Mouse (Mus musculus): ENCODE data around the gene Ccne1. TPM values are rescaled to one million over a fixed set of nuclear protein-coding genes. Genes with fewer than 3 reads are reported as not detected.

Gene Ccne1
- total and polyA plus RNA-seq, 3 experiments = 53.1 to 321 (median 78.0) TPM

DNA sequence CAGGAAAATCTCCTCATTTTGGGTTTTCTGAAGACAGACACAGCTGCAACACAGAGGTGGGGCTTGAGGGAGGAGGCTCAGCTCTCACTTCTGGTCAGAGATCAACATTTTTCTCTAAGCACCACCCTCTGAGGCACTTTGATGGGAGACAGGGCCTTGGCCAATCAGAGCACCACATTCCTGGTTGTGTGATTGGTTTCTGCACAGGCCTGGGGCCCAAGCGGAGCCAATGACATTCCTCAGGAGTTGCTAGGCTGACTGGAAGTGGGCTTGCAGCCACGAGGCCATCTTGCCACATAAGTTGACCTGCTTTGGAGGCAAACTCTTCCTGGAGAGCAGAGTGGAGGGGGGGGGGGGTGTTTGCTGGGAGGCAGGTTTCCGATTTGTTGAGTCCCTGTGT lies 4.7 kb upstream of the Ccne1 start:
- Histone ChIP-seq H3K9me3 (replicated peaks; ENCODE audit: insufficient read depth, low read length) (no peaks in the 10 kb centered on the region), H3K4me1 (ENCODE audit: control insufficient read depth in 1 of 2, insufficient read depth in 2 of 2, low read length in 2 of 2) (peaks cover 0 to 5% of the 10 kb centered on the region in 2 experiments; a peak in 2 of 4 replicates), H3K36me3 (ENCODE audit: control insufficient read depth in 1 of 2, insufficient read depth in 2 of 2, low read length in 2 of 2) (no peaks in the 10 kb centered on the region), H3K9ac (ENCODE audit: control insufficient read depth, low read depth, low read length, poor library complexity, severe bottlenecking) (no peak overlapping the region), H3K4me3 (ENCODE audit: control insufficient read depth in 1 of 2, insufficient read depth in 1 of 2, low read depth in 2 of 2, low read length in 2 of 2) (no peak overlapping the region), H3K27ac (ENCODE audit: control insufficient read depth, low read depth, low read length) (no peak overlapping the region), H3K79me2 (ENCODE audit: control insufficient read depth, insufficient read depth, low read length, poor library complexity) (peaks cover 3% of the 10 kb centered on the region), H3K27me3 (ENCODE audit: control insufficient read depth in 1 of 2, insufficient read depth in 2 of 2, low read length in 2 of 2) (peaks cover 0 to 4% of the 10 kb centered on the region in 2 experiments; a peak in 1 of 4 replicates)
- peak; percentile 43 for DNase-seq (ENCODE audit: low read depth, low spot score)
- no peak for TF ChIP-seq CTCF (IDR thresholded peaks at IDR 0.05 in 2 of 3, conservative IDR thresholded peaks at IDR 0.05 in 1 of 3; ENCODE audit: control insufficient read depth in 1 of 3, insufficient read depth in 1 of 3, low read depth in 2 of 3, low read length in 3 of 3, poor library complexity in 1 of 3, severe bottlenecking in 1 of 3)
- TF ChIP-seq USF2 (IDR thresholded peaks at IDR 0.05; ENCODE audit: borderline replicate concordance in 1 of 2, insufficient read depth in 1 of 2, low read depth in 1 of 2, low read length in 2 of 2) = no peak
- TF ChIP-seq HCFC1 (IDR thresholded peaks at IDR 0.05; ENCODE audit: low read depth, low read length) = no peak
- TF ChIP-seq TCF12 (IDR thresholded peaks at IDR 0.05; ENCODE audit: low read depth, low read length) = no peak
- TF ChIP-seq TAL1 (IDR thresholded peaks at IDR 0.05; ENCODE audit: low read length) = no peak
- no peak for TF ChIP-seq MXI1 (IDR thresholded peaks at IDR 0.05; ENCODE audit: low read depth, low read length)
- no peak for TF ChIP-seq SMC3 (IDR thresholded peaks at IDR 0.05; ENCODE audit: low read depth, low read length)
- TF ChIP-seq KAT2A (conservative IDR thresholded peaks at IDR 0.05; ENCODE audit: low read depth, low read length) = no peak
- no peak for TF ChIP-seq E2F4 (IDR thresholded peaks at IDR 0.05; ENCODE audit: borderline replicate concordance, low read depth, low read length)
- no peak for TF ChIP-seq ZNF384 (IDR thresholded peaks at IDR 0.05; ENCODE audit: low read depth, low read length)
- TF ChIP-seq POLR2A (IDR thresholded peaks at IDR 0.05; ENCODE audit: control insufficient read depth in 1 of 2, insufficient read depth in 1 of 2, low read depth in 1 of 2, low read length in 2 of 2, poor library complexity in 1 of 2) = no peak
- TF ChIP-seq MAZ (IDR thresholded peaks at IDR 0.05; ENCODE audit: low read depth, low read length) = no peak
- TF ChIP-seq MAFK (IDR thresholded peaks at IDR 0.05; ENCODE audit: borderline replicate concordance, low read depth, low read length) = no peak
- no peak for TF ChIP-seq CHD1 (IDR thresholded peaks at IDR 0.05; ENCODE audit: low read depth, low read length)
- TF ChIP-seq SIN3A (IDR thresholded peaks at IDR 0.05; ENCODE audit: low read length) = no peak
- no peak for TF ChIP-seq ETS1 (IDR thresholded peaks at IDR 0.05; ENCODE audit: low read depth, low read length)
- TF ChIP-seq RCOR1 (IDR thresholded peaks at IDR 0.05; ENCODE audit: low read depth, low read length) = no peak

- Histone ChIP-seq H3K27ac (ENCODE audit: control insufficient read depth, low read depth, low read length) (peak overlapping the region; percentile 66), H3K36me3 (ENCODE audit: control insufficient read depth in 1 of 2, insufficient read depth in 2 of 2, low read length in 2 of 2) (peaks cover 0 to 23% of the 10 kb centered on the region in 2 experiments; a peak in 2 of 4 replicates), H3K9me3 (replicated peaks; ENCODE audit: insufficient read depth, low read length) (no peaks in the 10 kb centered on the region), H3K27me3 (ENCODE audit: control insufficient read depth in 1 of 2, insufficient read depth in 2 of 2, low read length in 2 of 2) (no peaks in the 10 kb centered on the region; a peak in 1 of 4 replicates), H3K4me1 (ENCODE audit: control insufficient read depth in 1 of 2, insufficient read depth in 2 of 2, low read length in 2 of 2) (peaks cover 4 to 20% of the 10 kb centered on the region in 2 experiments; a peak in 3 of 4 replicates), H3K79me2 (ENCODE audit: control insufficient read depth, insufficient read depth, low read length, poor library complexity) (peaks cover 12% of the 10 kb centered on the region), H3K9ac (ENCODE audit: control insufficient read depth, low read depth, low read length, poor library complexity, severe bottlenecking) (peak overlapping the region; percentile 92), H3K4me3 (ENCODE audit: control insufficient read depth in 1 of 2, insufficient read depth in 1 of 2, low read depth in 2 of 2, low read length in 2 of 2) (peak overlapping the region; percentile 75 to 87)
- DNase-seq (ENCODE audit: low read depth, low spot score) = peak; percentile 61
- TF ChIP-seq POLR2A (IDR thresholded peaks at IDR 0.05; ENCODE audit: control insufficient read depth in 1 of 2, insufficient read depth in 1 of 2, low read depth in 1 of 2, low read length in 2 of 2, poor library complexity in 1 of 2) = no peak
- TF ChIP-seq ZNF384 (IDR thresholded peaks at IDR 0.05; ENCODE audit: low read depth, low read length) = no peak
- 0 out of 2 replicates have a peak, but pooled peaks have one; percentile 3 for TF ChIP-seq HCFC1 (IDR thresholded peaks at IDR 0.05; ENCODE audit: low read depth, low read length)
- TF ChIP-seq SIN3A (IDR thresholded peaks at IDR 0.05; ENCODE audit: low read length) = no peak
- no peak for TF ChIP-seq JUND (IDR thresholded peaks at IDR 0.05; ENCODE audit: low read depth, low read length)
Observed at GRCm38 (mm10) chr7:38108260-38108632, 912 bp upstream of the Ccne1 start.

All from MEL (cell line).